Mouse (Mus musculus): ENCODE measurements around the gene Lsm10.

DNA sequence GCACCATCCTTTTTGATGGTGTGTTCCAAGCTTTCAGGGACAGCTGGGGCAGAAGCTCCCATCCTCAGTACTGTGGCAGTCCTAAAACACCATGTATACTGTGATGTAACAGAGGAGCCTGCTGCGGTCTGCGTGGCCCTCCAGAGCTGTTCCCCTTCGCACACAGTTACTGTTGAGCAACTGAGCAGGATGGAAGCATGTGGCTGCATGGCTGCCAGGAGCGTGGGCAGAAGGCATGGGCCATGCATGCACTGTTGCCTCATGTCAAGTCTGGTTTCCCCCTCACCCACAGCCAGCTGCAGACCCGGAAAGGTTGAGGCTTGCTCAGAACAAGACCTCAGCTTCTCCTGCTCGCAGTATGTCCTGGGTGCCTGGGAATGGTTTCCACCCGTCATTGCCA, 31.2 kb upstream of the Lsm10 start:
- TF ChIP-seq CTCF (IDR thresholded peaks at IDR 0.05; ENCODE audit: low read depth, low read length) (no peak), TAL1 (conservative IDR thresholded peaks at IDR 0.05; ENCODE audit: low read depth, low read length) (no peak), GATA1 (IDR thresholded peaks at IDR 0.05; ENCODE audit: borderline replicate concordance, low read length) (no peak), POLR2AphosphoS5 (IDR thresholded peaks at IDR 0.05; ENCODE audit: insufficient replicate concordance, low read depth, low read length) (no peak), GATA2 (IDR thresholded peaks at IDR 0.05; ENCODE audit: borderline replicate concordance, low read depth, low read length) (no peak)
